Mouse (Mus musculus) kidney, embryonic 16.5 days (tissue): ENCODE results near the gene Npw. TPM values are rescaled to one million over a fixed set of nuclear protein-coding genes. Genes with fewer than 3 reads are reported as not detected.
A peak's percentile ranks its signal among the peaks of the same experiment; 100 is the strongest.

ENCODE experiments used
- ATAC-seq: fragments of 200-750 bp; cut with Nextera tagmentation; 2 replicates; pipeline ENCODE4 v1.8.0; 2017; ENCODE audit warnings: moderate TSS enrichment; ENCODE audit not compliant: low FRiP score, low TSS enrichment
- H3K27ac ChIP-seq: fragments of 300-500 bp; sonication (generic); 2 replicates; pipeline ENCODE4 v1.5.1; 2014; ENCODE audit warnings: low read length
- H3K27me3 ChIP-seq: fragments of 300-500 bp; sonication (generic); 2 replicates; pipeline ENCODE4 v1.6.1; 2014; ENCODE audit warnings: low read length, control low read depth, mixed read lengths; ENCODE audit not compliant: insufficient read depth
- H3K36me3 ChIP-seq: fragments of 300-500 bp; sonication (generic); 2 replicates; pipeline ENCODE4 v1.6.1; 2014; ENCODE audit warnings: low read length, control low read depth, mixed read lengths; ENCODE audit not compliant: insufficient read depth
- H3K4me1 ChIP-seq: fragments of 300-500 bp; sonication (generic); 2 replicates; pipeline ENCODE4 v1.6.1; 2014; ENCODE audit warnings: low read length, control low read depth, mixed read lengths; ENCODE audit not compliant: insufficient read depth
- H3K4me2 ChIP-seq: fragments of 300-500 bp; sonication (generic); replicated peaks from 2 replicates; pipeline ENCODE4 v1.6.1; 2014; ENCODE audit warnings: low read depth, low read length
- H3K4me3 ChIP-seq: fragments of 300-500 bp; sonication (generic); 2 replicates; pipeline ENCODE4 v1.5.1; 2014; ENCODE audit warnings: mild to moderate bottlenecking, low read length
- H3K9ac ChIP-seq: fragments of 300-500 bp; sonication (generic); replicated peaks from 2 replicates; pipeline ENCODE4 v1.6.1; 2014; ENCODE audit warnings: low read length
- H3K9me3 ChIP-seq: fragments of 300-500 bp; sonication (generic); 2 replicates; pipeline ENCODE4 v1.6.1; 2016; ENCODE audit warnings: low read length, control low read depth
- WGBS: fragments of 180-500 bp; shearing (Covaris S2); extraction: QIAGEN DNeasy Blood & Tissue Kit; methylation state at CpG from one replicate; pipeline ENCODE4 v1.1.7; 2014; 5-methylcytosine and 5-hydroxymethylcytosine counted together
- polyA plus RNA-seq: library from polyadenylated mRNA; unstranded; fragments of >200 nt; fragmentation: Nextera tagmentation; extraction: Ambion mirVana; gene quantifications from 2 replicates; pipeline ENCODE4 v1.2.1, GENCODE M21; 2015

Npw gene
- 0.37 TPM in 1 of 2 replicates, not detected in the other for polyA plus RNA-seq

DNA sequence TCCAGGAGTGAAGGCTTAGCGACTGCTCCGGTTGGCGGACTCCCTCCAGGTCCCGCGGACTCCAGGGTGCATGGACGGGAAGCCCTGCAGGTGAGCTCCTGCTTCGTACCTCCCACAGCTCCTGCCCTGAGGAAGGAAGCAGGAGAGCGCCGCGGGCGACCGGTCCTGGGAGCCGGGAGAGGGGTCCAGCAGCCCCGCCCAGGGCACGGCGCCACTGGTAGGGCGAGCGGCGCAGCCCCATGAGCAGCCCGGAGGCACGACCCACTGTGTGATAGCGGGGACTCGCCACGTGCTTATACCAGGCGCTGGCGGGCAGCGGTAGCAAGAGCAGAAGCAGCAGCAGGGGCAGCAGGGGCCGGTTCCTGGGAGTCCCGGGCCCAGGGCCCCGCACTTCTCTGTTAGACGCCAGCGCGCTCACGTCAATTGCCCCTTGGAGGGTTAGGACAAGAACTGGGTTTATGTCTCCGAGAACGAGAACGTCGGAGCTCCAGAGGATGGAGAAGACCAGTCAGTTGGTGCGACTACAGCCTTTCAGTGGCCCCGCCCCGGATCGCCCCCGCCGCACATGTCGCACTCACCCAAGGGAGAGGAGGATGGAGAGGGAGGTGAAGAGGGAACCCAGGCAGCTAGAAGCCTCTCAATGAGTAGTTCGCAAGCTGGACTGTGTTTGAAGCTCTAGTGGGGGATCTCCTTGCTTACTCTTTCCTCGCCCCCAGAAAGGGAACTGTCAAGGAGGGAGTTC is at the start of gene Npw:
Gene Npw (minus strand): TSS at position 441 of the 742 bp plus-strand sequence.
- peak within 1 kb of the TSS; percentile 65 for H3K9ac ChIP-seq
- H3K27me3 ChIP-seq: peaks cover 42% of the 10 kb centered on the region
- peak; percentile 44; the same call in 1 of the 2 replicates for ATAC-seq
- no peaks in the 10 kb centered on the region for H3K36me3 ChIP-seq
- H3K27ac ChIP-seq: no peak within 1 kb of the TSS
- peaks cover 12% of the 10 kb centered on the region for H3K4me1 ChIP-seq
- no peaks in the 10 kb centered on the region for H3K9me3 ChIP-seq
- H3K4me3 ChIP-seq: peak within 1 kb of the TSS; percentile 55
- H3K4me2 ChIP-seq: peak within 1 kb of the TSS; percentile 94
- WGBS: 2% methylated on average over 47 of the region's 47 CpGs

DNA sequence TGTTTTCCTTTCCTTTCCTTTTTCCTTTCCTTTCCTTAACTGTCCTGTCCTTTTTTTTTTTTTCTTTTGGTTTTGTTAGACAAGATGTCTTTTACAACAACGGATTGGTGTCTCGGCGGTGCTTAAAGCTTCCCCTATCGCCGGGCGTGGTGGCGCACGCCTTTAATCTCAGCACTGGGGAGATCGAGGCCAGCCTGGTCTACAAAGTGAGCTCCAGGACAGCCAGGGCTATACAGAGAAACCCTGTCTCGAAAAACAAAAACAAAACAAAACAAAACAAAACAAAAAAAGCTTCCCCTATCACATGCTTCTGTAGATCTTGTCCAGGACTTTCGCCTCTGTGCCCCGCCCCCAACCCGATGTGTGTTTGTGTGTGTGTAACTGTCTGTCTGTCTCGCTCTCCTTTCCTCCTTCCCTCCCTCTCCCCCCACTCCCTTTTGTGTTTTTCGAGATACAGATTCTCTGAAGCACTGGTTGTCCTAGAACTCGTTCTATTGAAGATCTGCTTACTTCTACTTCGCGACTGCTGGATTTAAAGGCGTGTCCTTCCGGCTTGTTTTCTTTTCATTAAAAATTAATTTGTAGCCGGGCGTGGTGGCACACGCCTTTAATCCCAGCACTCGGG is 49.7 kb upstream of the Npw start:
- peak overlapping the region; percentile 88 for H3K9ac ChIP-seq
- peak overlapping the region; percentile 84 for H3K27ac ChIP-seq
- no peaks in the 10 kb centered on the region for H3K9me3 ChIP-seq
- peaks cover 19% of the 10 kb centered on the region for H3K36me3 ChIP-seq
- H3K27me3 ChIP-seq: no peaks in the 10 kb centered on the region
- ATAC-seq: 0 out of 2 replicates have a peak, but pooled peaks have one; percentile 55
- 3% methylated on average over 24 of the region's 24 CpGs for WGBS
- peak overlapping the region; percentile 81 for H3K4me2 ChIP-seq
- peaks cover 9% of the 10 kb centered on the region for H3K4me1 ChIP-seq
- H3K4me3 ChIP-seq: peak overlapping the region; percentile 90

DNA sequence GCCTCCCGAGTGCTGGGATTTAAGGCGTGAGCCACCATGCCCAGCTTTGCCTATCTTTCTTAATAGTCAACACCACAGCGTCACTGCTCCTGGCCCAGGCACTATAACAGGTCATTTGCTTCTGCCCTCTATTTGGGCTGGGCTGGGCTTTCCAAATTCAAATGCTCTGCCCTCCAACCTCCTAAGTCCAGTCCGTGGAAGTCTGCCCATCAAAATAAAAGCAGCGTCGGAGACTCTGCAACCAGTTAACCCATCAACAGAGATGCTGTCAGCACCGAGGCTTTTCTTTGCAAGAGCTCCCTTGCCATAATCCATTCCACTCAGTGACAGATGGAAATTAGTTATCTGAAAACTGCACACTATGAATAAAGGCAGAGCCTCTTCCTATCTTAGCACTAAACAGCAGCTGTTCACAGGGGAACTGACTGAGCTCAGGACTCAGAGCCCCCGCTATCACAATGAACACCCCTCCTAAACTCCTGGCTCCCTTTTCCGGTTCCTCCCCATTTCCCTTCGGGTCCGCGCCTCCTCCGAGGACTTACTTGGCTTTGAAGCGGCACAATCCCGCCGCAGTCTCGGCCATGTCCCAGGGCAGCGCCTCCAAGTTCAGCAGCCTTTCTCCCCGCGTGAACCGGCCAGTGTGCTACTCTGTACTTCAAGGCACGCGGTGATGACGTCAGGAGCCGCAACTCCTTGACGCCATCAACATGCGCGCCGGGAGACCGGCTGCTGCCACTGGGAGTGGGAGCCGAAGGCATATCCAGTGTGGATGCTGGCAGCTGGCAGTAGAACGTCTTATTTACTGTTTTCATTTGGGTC is 48.9 kb upstream of the Npw start, which contains the start of gene Tbl3:
Gene Tbl3 (minus strand): TSS at position 679 of the 819 bp plus-strand sequence.
- Histone ChIP-seq H3K4me1 (peaks cover 9% of the 10 kb centered on the region), H3K9ac (peak within 1 kb of the TSS; percentile 88)
- 3% methylated on average over 32 of the region's 32 CpGs for WGBS

DNA sequence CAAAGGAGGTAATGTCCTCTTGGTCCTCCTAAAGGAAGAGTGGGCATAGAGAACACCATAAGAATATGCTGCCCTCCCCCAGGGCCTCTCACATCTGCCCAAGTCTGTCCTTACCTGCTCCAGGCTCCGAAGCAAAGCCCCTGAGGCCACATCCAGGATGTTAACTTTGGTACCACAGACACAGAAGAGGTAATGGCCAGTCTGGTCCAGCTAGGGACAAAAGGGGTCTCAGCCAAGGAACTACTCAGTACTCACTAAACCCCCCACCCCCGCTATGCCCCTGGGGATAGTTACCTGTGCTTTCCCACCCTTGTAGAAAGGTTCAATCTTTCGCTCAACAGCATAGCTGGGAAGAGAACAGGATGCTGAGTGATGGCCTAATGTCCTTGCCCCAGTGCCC is 47.6 kb upstream of the Npw start:
- Histone ChIP-seq H3K27me3 (no peaks in the 10 kb centered on the region), H3K4me3 (no peak overlapping the region), H3K36me3 (peaks cover 37% of the 10 kb centered on the region), H3K4me1 (peaks cover 9% of the 10 kb centered on the region), H3K9ac (no peak overlapping the region), H3K9me3 (no peaks in the 10 kb centered on the region), H3K4me2 (no peak overlapping the region), H3K27ac (no peak overlapping the region)
- 93% methylated on average over 3 of the region's 3 CpGs for WGBS
- no peak for ATAC-seq

More for the DNA sequence above, 48.9 kb upstream of the Npw start, which contains the start of gene Tbl3:
- peaks cover 24% of the 10 kb centered on the region for H3K36me3 ChIP-seq
- peak within 1 kb of the TSS; percentile 90 for H3K4me3 ChIP-seq
- peak within 1 kb of the TSS; percentile 81 for H3K4me2 ChIP-seq
- peak; percentile 89 for ATAC-seq
- H3K27ac ChIP-seq: peak within 1 kb of the TSS; percentile 84
- no peaks in the 10 kb centered on the region for H3K9me3 ChIP-seq
- no peaks in the 10 kb centered on the region for H3K27me3 ChIP-seq

DNA sequence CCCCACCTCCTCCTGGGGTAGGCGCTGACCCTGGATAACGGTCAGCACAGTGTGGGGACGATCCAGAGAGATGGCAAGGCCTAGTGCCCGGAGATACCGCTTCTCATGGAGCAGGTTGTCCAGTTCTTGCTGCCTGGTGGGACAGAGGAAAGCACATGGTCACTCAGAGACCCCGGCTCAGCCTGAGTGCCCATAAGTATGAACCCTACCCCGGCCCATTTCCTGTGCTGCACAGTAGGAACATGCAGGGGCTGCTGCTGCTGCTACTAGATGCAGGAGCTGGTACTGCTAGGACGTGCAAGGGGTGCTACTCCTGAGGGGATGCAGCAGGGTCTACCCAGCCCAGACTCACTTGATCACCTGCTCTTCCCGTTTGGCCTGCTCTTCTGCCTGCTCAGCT is 43.0 kb upstream of the Npw start:
- Histone ChIP-seq H3K4me1 (peaks cover 16% of the 10 kb centered on the region), H3K27ac (no peak overlapping the region), H3K4me2 (no peak overlapping the region), H3K9me3 (no peaks in the 10 kb centered on the region), H3K4me3 (no peak overlapping the region), H3K36me3 (peaks cover 42% of the 10 kb centered on the region), H3K9ac (no peak overlapping the region), H3K27me3 (no peaks in the 10 kb centered on the region)
- WGBS: 93% methylated on average over 9 of the region's 9 CpGs
- ATAC-seq: no peak

DNA sequence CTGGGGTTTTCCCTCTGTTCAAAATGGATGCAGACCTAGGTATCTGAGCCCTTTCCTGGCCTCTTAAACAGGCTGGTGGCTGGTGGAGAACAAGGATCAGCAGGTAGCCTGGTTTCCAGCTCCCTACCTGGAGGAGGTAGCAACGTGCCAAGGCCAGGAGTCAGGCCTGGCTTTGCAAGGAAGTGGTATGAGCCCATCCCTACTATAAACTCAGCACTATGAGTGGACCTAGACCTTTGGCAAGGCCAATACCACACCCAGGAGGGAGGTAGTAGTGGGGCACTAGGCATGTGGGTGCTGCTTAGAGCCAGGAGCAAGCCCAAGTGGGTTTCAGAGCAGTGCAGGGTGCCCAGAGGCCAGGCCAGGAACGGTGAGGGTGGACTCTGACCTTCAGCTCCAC is 41.2 kb upstream of the Npw start:
- Histone ChIP-seq H3K9ac (no peak overlapping the region), H3K4me2 (no peak overlapping the region), H3K4me3 (no peak overlapping the region), H3K4me1 (peaks cover 21% of the 10 kb centered on the region), H3K9me3 (no peaks in the 10 kb centered on the region), H3K27ac (no peak overlapping the region), H3K36me3 (peaks cover 34% of the 10 kb centered on the region), H3K27me3 (no peaks in the 10 kb centered on the region)
- no peak for ATAC-seq
- WGBS: 79% methylated on average over 2 of the region's 2 CpGs

DNA sequence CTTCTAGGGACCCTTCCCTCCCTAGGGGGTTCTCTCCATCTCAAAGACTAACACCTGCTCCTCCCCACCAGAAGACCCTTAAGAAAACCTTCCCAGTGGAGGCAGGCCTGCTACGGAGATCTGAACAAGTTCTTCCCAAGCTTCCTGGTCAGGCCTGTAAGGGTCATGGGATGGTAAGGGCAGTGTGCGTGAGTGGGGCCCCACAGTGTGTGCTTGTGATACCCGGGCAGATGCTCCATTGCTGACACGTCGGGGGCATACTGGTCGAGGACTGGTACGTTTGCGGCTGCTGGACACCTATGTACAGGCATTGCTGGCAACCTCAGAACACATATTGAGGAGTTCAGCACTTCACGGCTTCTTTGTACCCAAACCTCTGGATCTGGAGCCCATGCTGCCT is 40.5 kb upstream of the Npw start:
- no peak for ATAC-seq
- 67% methylated on average over 9 of the region's 9 CpGs for WGBS
- Histone ChIP-seq H3K36me3 (peaks cover 29% of the 10 kb centered on the region), H3K4me1 (peaks cover 23% of the 10 kb centered on the region), H3K9me3 (no peaks in the 10 kb centered on the region), H3K27ac (no peak overlapping the region), H3K4me2 (no peak overlapping the region), H3K4me3 (no peak overlapping the region), H3K9ac (no peak overlapping the region), H3K27me3 (no peaks in the 10 kb centered on the region)

DNA sequence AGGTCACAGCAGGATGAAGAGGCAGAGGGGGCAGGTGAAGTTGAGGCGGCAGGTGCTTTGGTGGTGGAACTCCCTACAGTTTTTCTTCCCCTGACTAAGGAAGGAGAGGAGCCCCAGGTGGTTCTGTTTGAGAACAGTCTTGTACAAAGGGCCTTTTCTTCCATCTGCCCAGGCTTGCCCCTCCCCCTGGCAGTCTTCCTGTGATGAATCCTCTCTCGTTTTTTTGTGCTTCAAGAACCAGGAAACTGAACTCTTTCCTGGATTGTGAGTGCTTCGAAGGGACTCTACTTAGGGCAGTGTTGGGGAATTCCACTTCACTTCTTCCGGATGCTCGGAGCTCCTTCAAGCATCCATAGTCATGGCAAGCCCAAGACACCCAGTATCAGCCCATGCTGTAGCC is 39.7 kb upstream of the Npw start:
- ATAC-seq: no peak
- H3K27ac ChIP-seq: no peak overlapping the region
- 30% methylated on average over 5 of the region's 5 CpGs for WGBS

DNA sequence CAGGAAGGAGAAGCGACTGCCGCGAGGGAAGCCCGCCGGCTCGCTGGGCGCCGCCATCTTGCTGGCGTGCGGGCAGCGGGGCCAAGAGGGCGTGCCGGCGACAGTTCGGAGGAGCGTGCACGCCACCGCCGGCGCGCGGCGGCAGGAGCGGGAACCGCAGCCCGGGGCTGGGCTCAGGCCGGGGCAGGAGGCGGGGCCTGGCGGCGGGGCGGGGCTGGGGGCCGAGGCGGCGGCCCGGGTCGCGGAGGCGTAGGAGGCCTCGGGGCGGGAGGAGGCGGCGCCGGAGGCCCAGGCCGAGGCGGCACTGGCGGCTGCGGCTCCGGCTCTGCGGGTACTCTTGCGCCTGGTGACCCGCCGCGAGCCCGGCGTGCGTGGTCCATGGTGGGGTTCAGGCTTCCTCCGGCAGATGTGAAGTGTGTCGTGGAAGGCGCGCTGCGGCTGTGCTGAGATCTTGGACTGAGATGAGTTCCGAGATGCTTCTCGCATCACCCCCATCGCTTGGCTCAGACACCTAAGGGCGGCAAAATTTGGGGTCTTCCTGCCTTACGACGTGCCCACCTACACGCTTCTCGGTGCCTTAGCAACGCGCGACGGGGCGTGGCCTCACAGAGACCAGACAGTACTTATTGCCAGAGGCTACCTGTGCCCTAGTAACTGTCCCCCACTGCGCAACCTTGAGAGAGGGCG is 37.9 kb upstream of the Npw start, which contains the start of the genes Gfer and Noxo1:
Gene Gfer (minus strand): TSS at position 146 of the 687 bp plus-strand sequence.
Gene Noxo1 (plus strand): TSS at position 224 of the 687 bp plus-strand sequence.
- peaks cover 22% of the 10 kb centered on the region for H3K36me3 ChIP-seq
- H3K9ac ChIP-seq: peak within 1 kb of the TSS; percentile 84
- peak within 1 kb of the TSS; percentile 81 for H3K27ac ChIP-seq
- H3K4me3 ChIP-seq: peak within 1 kb of the TSS; percentile 81
- H3K4me2 ChIP-seq: peak within 1 kb of the TSS; percentile 87
- peaks cover under 1% of the 10 kb centered on the region; the same call in 1 of the 2 replicates for H3K27me3 ChIP-seq
- under 1% methylated on average over 59 of the region's 76 CpGs for WGBS
- peaks cover 23% of the 10 kb centered on the region for H3K4me1 ChIP-seq
- ATAC-seq: peak; percentile 90
- H3K9me3 ChIP-seq: no peaks in the 10 kb centered on the region

More for the DNA sequence above, 39.7 kb upstream of the Npw start:
- no peak overlapping the region for H3K9ac ChIP-seq
- H3K36me3 ChIP-seq: peaks cover 31% of the 10 kb centered on the region
- no peaks in the 10 kb centered on the region for H3K9me3 ChIP-seq
- H3K27me3 ChIP-seq: no peaks in the 10 kb centered on the region
- no peak overlapping the region for H3K4me2 ChIP-seq
- no peak overlapping the region for H3K4me3 ChIP-seq
- H3K4me1 ChIP-seq: peaks cover 23% of the 10 kb centered on the region
